Mouse (Mus musculus) small intestine, adult 2 months (tissue): Measurements from ENCODE around the gene Mtfr1l.

ENCODE experiments used
- CTCF ChIP-seq: fragments of 200-500 bp; IDR thresholded peaks from 2 replicates; pipeline ENCODE4 v1.5.1; 2012; ENCODE audit warnings: low read depth, mild to moderate bottlenecking, control low read depth, inconsistent platforms, low read length, moderate library complexity, mixed read lengths; ENCODE audit not compliant: insufficient replicate concordance, insufficient read length; ENCODE audit errors: extremely low read depth
- POLR2A ChIP-seq: fragments of 200-500 bp; IDR thresholded peaks from 2 replicates; pipeline ENCODE4 v1.6.1; 2012; ENCODE audit warnings: low read depth, mild to moderate bottlenecking, control low read depth, inconsistent platforms, low read length, moderate library complexity

DNA sequence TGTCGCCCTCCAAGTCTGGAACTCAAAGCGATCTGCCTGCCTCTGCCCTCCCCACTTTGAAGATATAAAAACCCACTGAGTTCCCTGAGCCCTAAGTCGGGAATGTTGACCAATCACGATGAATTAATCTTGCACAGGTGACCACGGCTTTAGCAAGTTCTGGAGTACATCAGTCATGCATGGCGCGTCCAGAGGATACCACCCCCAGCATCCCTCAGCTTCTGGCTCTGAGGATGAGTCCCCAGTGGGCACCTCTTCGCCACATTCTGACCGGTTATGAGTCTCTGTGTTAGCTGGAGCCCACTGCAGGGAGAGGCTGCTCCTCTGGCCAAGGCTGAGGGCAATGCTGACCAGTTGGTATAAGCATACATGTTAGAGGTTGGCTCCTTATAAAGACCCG, 51.0 kb downstream of the Mtfr1l start:
- no peak for TF ChIP-seq CTCF
- no peak for TF ChIP-seq POLR2A
